ENCODE assay signal across 25 mouse cellular contexts in genomic region chr6:5537855-5538365, GRCm38 (mm10). TPM values are rescaled to one million over a fixed set of nuclear protein-coding genes. Genes with fewer than 3 reads are reported as not detected.
"Had no signal": no experiment of that assay in that cellular context is flagged by ENCODE, and none has a peak within 500 bp of the region (broad histone marks: within the 10 kb centered on the region; RNA-seq: fewer than 3 reads in every experiment).

No protein-coding gene starts in this region.

- ATAC-seq: forebrain, postnatal 0 days; hindbrain, embryonic 16.5 days; inflammation-experienced regulatory T-cells, adult 6 months; intestine, embryonic 15.5 days; intestine, postnatal 0 days had no signal

- H3K27ac ChIP-seq: gastrocnemius, adult 2 months; heart, embryonic 10.5 days; hindbrain, embryonic 12.5 days; hindbrain, embryonic 14.5 days; intestine, embryonic 15.5 days; layer of hippocampus, adult 2 months; left cerebral cortex, adult 2 months; limb, embryonic 10.5 days; limb, embryonic 12.5 days; liver, embryonic 13.5 days; liver, embryonic 15.5 days had no signal

- H3K9ac ChIP-seq: forebrain, postnatal 0 days; heart, embryonic 12.5 days; hindbrain, embryonic 12.5 days; hindbrain, embryonic 14.5 days; intestine, embryonic 15.5 days; limb, embryonic 12.5 days; liver, embryonic 13.5 days; liver, embryonic 15.5 days had no signal

- H3K36me3 ChIP-seq: heart, embryonic 10.5 days; heart, embryonic 12.5 days; hindbrain, embryonic 12.5 days; intestine, embryonic 15.5 days; limb, embryonic 10.5 days; limb, embryonic 12.5 days; liver, embryonic 13.5 days; liver, embryonic 15.5 days had no signal

- DNase-seq: forebrain, postnatal 0 days; gastrocnemius, adult 2 months; gastrocnemius, postnatal 10 days; gastrocnemius, postnatal 25 days; heart, adult 18-20 months; heart, postnatal 10 days; kidney, adult 18-20 months; kidney, postnatal 10 days; kidney, postnatal 36 days; liver; liver, embryonic 13.5 days had no signal

- H3K4me1 ChIP-seq: heart, embryonic 10.5 days; heart, embryonic 12.5 days; hindbrain, embryonic 12.5 days; intestine, embryonic 15.5 days; limb, embryonic 10.5 days; limb, embryonic 12.5 days; liver, embryonic 13.5 days; liver, embryonic 15.5 days had no signal

- H3K4me3 ChIP-seq: gastrocnemius, adult 2 months; heart, embryonic 10.5 days; heart, embryonic 12.5 days; hindbrain, embryonic 12.5 days; intestine, embryonic 15.5 days; layer of hippocampus, adult 2 months; left cerebral cortex, adult 2 months; limb, embryonic 10.5 days; limb, embryonic 12.5 days; liver, embryonic 13.5 days; liver, embryonic 15.5 days had no signal

- H3K4me2 ChIP-seq: heart, embryonic 12.5 days; hindbrain, embryonic 12.5 days; hindbrain, embryonic 14.5 days; intestine, embryonic 15.5 days; limb, embryonic 12.5 days; liver, embryonic 11.5 days; liver, embryonic 13.5 days; liver, embryonic 15.5 days had no signal

- H3K27me3 ChIP-seq: heart, embryonic 12.5 days; hindbrain, embryonic 12.5 days; intestine, embryonic 15.5 days; limb, embryonic 12.5 days; liver, embryonic 13.5 days; liver, embryonic 15.5 days had no signal

- H3K9me3 ChIP-seq: heart, embryonic 10.5 days; hindbrain, embryonic 12.5 days; intestine, embryonic 15.5 days; limb, embryonic 10.5 days; limb, embryonic 12.5 days; liver, embryonic 13.5 days; liver, embryonic 15.5 days had no signal

RNA-seq across cellular contexts. Expression of gene Pdk4, which starts 41.8 kb away (rescaled TPM):
- polyA plus RNA-seq: inflammation-experienced regulatory T-cells, adult 6 months had no signal
